Mouse (Mus musculus) forebrain, embryonic 11.5 days (tissue): Measurements from ENCODE around the gene Rpl7a. TPM values are rescaled to one million over a fixed set of nuclear protein-coding genes. Genes with fewer than 3 reads are reported as not detected.

ENCODE experiments used
- ATAC-seq: fragments of 200-750 bp; cut with Nextera tagmentation; replicated peaks from 2 replicates; pipeline ENCODE4 v1.8.0; 2017; ENCODE audit warnings: moderate TSS enrichment; ENCODE audit not compliant: low FRiP score
- DNase-seq: peaks from one replicate; pipeline ENCODE4 v3.0.0-alpha.2; 2017; ENCODE audit warnings: low spot score
- H3K27ac ChIP-seq: fragments of 300-500 bp; sonication (generic); 2 replicates; pipeline ENCODE4 v1.5.1; 2014; ENCODE audit warnings: low read depth, low read length
- H3K27me3 ChIP-seq: fragments of 300-500 bp; sonication (generic); 2 replicates; pipeline ENCODE4 v1.6.1; 2014; ENCODE audit warnings: mild to moderate bottlenecking, low read length, mixed read lengths; ENCODE audit not compliant: control insufficient read depth, insufficient read depth
- H3K36me3 ChIP-seq: fragments of 300-500 bp; sonication (generic); 2 replicates; pipeline ENCODE4 v1.6.1; 2014; ENCODE audit warnings: mild to moderate bottlenecking, low read length, moderate library complexity, mixed read lengths; ENCODE audit not compliant: control insufficient read depth, insufficient read depth
- H3K4me1 ChIP-seq: fragments of 300-500 bp; sonication (generic); replicated peaks from 2 replicates; pipeline ENCODE4 v1.6.1; 2014; ENCODE audit warnings: low read length, mixed read lengths; ENCODE audit not compliant: control insufficient read depth, insufficient read depth
- H3K4me2 ChIP-seq: fragments of 300-500 bp; sonication (generic); 2 replicates; pipeline ENCODE4 v1.6.1; 2014; ENCODE audit warnings: low read depth, mild to moderate bottlenecking, low read length, moderate library complexity, mixed read lengths; ENCODE audit not compliant: severe bottlenecking
- H3K4me3 ChIP-seq: fragments of 300-500 bp; sonication (generic); 2 replicates; pipeline ENCODE4 v1.5.1; 2014; ENCODE audit warnings: low read depth, low read length
- H3K9ac ChIP-seq: fragments of 300-500 bp; sonication (generic); 2 replicates; pipeline ENCODE4 v1.6.1; 2014; ENCODE audit warnings: low read length
- H3K9me3 ChIP-seq: fragments of 300-500 bp; sonication (generic); 2 replicates; pipeline ENCODE4 v1.6.1; 2016; ENCODE audit warnings: low read length, mixed read lengths; ENCODE audit not compliant: control insufficient read depth
- WGBS: fragments of 180-500 bp; shearing (Covaris S2); extraction: QIAGEN DNeasy Blood & Tissue Kit; methylation state at CpG from one replicate; pipeline ENCODE4 v1.1.7; 2014; 5-methylcytosine and 5-hydroxymethylcytosine counted together
- polyA plus RNA-seq: library from polyadenylated mRNA; unstranded; fragments of >200 nt; fragmentation: Nextera tagmentation; extraction: Ambion mirVana; gene quantifications from 2 replicates; pipeline ENCODE4 v1.2.1, GENCODE M21; 2014

Rpl7a gene
- polyA plus RNA-seq, 1 experiment from 2014 or later = 647 TPM

DNA sequence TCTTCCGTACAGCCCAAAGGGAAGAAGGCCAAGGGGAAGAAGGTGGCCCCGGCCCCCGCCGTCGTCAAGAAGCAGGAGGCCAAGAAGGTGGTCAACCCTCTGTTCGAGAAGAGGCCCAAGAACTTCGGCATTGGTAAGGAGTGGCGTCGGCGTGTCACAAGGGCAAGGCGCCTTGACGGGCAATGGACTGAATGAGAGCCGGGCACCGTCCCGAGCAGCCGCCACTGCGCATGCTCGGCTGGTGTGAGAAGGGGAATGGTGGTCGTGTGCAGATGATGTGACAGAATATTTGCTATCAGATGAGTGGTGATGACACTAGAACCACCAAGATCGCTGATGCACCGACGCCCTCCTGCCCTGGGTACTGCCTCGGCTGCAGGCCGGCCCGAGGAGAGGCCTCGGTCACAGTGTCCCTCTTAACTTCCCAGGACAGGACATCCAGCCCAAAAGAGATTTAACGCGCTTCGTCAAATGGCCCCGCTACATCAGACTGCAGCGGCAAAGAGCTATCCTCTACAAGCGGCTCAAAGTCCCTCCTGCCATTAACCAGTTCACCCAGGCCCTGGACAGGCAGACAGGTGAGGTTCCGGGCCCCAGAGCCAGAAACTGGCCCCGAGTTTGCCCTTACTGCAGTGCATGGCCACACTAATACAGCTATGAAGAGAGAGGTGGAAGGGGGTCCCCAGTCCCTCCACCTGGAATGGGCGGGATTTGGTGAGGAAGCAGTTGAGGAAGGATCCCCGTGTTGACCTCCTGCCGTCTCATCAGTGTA, 616 bp downstream of the Rpl7a start:
- ATAC-seq = peak; percentile 43
- DNase-seq = peak; percentile 85
- Histone ChIP-seq H3K4me2 (peak overlapping the region; percentile 98), H3K27me3 (no peaks in the 10 kb centered on the region), H3K9ac (peak overlapping the region; percentile 95), H3K4me1 (peaks cover 15% of the 10 kb centered on the region), H3K36me3 (peaks cover 24% of the 10 kb centered on the region; the same call in 1 of the 2 replicates), H3K27ac (peak overlapping the region; percentile 85), H3K9me3 (no peaks in the 10 kb centered on the region), H3K4me3 (peak overlapping the region; percentile 93)
- 4% methylated on average over 37 of the region's 37 CpGs for WGBS

DNA sequence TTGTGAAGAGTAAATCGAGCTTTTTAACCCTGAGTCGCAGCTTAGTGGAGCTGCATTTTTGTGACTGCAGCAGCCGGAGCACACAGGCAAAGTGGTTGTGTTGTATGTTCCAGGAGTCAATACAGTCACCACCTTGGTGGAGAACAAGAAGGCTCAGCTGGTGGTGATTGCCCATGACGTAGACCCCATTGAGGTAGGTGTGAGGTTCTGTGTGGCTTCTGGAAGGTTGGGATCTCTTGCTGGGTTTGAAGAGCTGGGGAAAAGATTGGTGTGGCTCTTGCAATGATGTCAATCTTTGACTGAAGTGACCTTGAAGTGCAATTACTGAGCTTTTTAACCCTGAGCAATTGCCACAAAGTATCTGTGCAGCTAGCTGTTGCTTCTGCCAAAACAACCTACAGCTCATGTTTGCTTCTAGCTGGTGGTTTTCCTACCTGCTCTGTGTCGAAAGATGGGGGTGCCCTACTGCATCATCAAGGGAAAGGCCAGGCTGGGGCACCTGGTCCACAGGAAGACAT, 1.7 kb downstream of the Rpl7a start:
- H3K9me3 ChIP-seq = no peaks in the 10 kb centered on the region
- no peaks in the 10 kb centered on the region for H3K27me3 ChIP-seq
- ATAC-seq = no peak
- peak overlapping the region; percentile 98 for H3K4me2 ChIP-seq
- H3K9ac ChIP-seq = peak overlapping the region; percentile 95
- no peak for DNase-seq
- peak overlapping the region; percentile 93 for H3K4me3 ChIP-seq
- H3K4me1 ChIP-seq = peaks cover 18% of the 10 kb centered on the region
- H3K27ac ChIP-seq = no peak overlapping the region
- H3K36me3 ChIP-seq = peaks cover 24% of the 10 kb centered on the region; the same call in 1 of the 2 replicates
- WGBS = 82% methylated on average over 5 of the region's 5 CpGs

DNA sequence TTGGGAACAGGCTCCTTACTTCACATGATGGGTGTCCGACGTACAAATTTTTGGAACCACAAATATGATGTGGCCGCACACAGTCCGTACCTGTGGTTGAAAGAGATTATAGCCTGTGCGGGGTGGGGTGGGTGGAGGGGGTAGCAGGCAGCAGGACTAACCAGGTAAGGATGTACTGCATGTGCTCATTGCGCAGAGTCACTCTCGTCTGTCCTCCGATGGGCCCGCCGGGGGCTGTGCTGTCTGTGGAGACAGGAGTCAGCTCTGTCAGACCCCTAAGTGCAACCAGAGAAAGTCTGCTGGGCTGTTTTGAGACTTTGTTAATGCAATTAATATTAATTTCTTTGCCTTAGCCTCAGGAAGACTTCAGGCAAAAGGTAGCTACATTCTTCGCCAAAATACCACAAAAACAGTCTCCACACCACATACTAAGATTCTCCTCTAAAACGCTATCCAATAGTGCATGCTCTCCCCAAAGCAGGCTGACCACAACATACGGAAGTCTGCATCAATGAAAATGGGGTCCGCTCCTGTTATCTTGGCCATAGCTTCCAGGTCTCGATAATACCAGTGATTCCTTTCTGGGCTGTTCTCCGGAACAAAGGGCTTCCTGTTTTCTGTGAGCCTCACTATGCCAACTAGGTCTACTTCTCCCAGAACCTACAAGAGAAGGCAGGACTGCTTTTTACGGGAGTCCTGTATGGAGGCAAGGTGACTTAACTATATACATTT, 3.0 kb downstream of the Rpl7a start:
- Histone ChIP-seq H3K9ac (no peak overlapping the region), H3K4me2 (no peak overlapping the region), H3K4me1 (peaks cover 22% of the 10 kb centered on the region), H3K27ac (no peak overlapping the region), H3K9me3 (no peaks in the 10 kb centered on the region), H3K36me3 (peaks cover 21% of the 10 kb centered on the region; the same call in 1 of the 2 replicates), H3K27me3 (no peaks in the 10 kb centered on the region), H3K4me3 (no peak overlapping the region)
- DNase-seq = no peak
- no peak for ATAC-seq
- 85% methylated on average over 17 of the region's 17 CpGs for WGBS

DNA sequence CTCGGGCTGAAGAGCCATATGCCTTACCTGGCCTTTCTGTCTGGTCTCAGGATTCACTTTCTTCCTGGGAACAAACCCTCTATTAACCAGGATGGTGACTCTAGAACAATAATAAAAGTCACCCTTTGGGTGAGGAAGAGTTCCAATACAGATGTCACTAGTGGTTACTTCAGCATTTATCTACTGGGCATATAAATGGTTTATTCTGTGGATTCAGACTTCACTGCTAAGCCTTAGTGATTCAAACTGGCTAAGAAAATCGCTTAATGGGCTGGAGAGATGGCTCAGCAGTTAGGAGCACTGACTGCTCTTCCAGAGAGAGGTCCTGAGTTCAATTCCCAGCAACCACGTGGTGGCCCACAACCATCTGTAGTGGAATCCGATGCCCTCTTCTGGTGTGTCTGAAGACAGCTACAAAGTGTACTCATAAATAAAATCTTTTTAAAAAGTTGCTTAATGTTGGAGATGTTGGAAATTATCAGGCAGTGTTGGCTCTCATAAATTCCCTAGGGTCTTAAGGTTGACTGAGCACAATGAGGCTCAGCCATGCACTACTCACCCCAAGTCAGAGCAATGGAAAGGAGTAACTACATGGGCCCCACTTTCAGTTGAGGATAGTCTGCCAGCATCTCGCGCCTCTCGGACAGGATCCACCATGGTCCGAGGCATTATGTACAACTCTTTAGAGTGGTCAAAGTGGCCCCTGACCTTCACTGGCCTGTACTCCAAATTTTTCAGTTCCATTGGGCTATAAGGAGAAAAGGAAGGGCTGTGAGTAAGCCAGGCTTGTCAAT, 3.8 kb downstream of the Rpl7a start:
- no peak overlapping the region for H3K4me2 ChIP-seq
- WGBS = 68% methylated on average over 8 of the region's 8 CpGs
- H3K9me3 ChIP-seq = no peaks in the 10 kb centered on the region
- no peak overlapping the region for H3K27ac ChIP-seq
- peaks cover 24% of the 10 kb centered on the region; the same call in 1 of the 2 replicates for H3K36me3 ChIP-seq
- no peak overlapping the region for H3K4me3 ChIP-seq
- H3K4me1 ChIP-seq = peaks cover 19% of the 10 kb centered on the region
- H3K9ac ChIP-seq = no peak overlapping the region
- DNase-seq (no peak), ATAC-seq (no peak)
- H3K27me3 ChIP-seq = no peaks in the 10 kb centered on the region

DNA sequence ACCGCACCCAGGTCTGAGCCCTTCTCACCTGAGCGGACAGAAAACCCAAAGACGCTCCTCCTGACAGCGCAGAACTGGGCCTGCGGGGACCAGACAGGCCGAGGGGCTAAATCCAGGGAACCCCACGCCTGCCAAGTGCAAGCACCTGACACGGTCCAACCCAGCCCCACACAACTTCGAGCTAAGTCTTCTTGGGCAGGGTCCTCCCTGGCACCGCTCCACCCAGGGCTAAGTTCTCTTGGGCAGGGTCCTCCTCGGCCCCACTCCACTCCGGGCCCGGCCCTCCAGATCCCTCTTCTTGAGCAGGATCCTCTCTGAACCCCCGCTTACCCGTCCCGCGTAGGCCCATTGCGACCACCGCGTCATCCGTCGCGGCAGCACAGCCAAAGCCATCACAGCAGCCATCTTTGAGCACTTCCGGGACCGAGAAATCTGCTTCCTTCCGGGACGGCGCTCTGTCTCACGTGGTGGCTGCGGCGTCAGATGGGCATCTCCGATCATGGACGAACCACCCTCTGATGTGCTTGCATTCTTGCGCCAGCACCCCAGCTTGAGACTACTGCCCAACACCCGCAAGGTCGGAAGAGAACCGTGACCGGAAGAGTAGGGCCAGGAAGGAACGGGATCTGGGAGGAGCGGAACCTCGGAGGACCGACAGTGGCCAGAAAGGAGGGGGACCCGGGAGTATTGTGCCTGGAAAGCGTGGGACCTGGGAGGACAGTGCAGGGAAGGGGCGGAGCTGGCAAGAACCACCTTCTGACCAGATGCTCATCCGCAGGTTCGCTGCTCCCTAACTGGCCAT, 5.6 kb downstream of the Rpl7a start, which contains the start of the genes Surf2 and Surf1:
Gene Surf2, plus strand, starts transcription at position 441 of the 802 bp plus-strand sequence.
Gene Surf1, minus strand, starts transcription at position 604 of the 802 bp plus-strand sequence.
- no peaks in the 10 kb centered on the region for H3K9me3 ChIP-seq
- 2% methylated on average over 47 of the region's 47 CpGs for WGBS
- H3K27me3 ChIP-seq = no peaks in the 10 kb centered on the region
- no peak within 1 kb of the TSS; the same call in 1 of the 2 replicates for H3K27ac ChIP-seq
- H3K36me3 ChIP-seq = peaks cover 33% of the 10 kb centered on the region
- H3K4me1 ChIP-seq = peaks cover 19% of the 10 kb centered on the region
- peak within 1 kb of the TSS; percentile 99 for H3K4me2 ChIP-seq
- DNase-seq (peak; percentile 85), ATAC-seq (peak; percentile 82)
- peak within 1 kb of the TSS; percentile 58 for H3K4me3 ChIP-seq
- H3K9ac ChIP-seq = peak within 1 kb of the TSS; percentile 76

DNA sequence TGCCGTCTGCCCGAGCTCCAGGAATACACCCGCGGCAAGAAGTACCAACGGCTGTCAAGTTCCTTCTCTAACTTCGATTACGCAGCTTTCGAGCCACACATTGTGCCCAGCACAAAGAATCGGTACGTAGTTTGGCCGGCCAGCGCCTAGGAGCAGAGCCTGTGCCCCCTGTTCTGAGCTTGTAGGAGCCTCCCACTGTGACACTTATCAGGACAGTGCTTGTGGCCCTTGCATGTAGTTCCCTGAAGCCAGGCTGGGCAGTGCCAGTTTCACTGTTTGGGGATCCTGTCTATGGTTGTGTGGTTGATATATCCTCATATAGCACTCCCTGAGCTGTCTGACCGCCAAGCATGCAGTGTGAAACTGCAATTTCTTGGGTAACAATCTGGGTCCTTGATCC, 6.2 kb downstream of the Rpl7a start:
- Histone ChIP-seq H3K4me3 (peak overlapping the region; percentile 58), H3K9ac (peak overlapping the region; percentile 76), H3K4me1 (peaks cover 19% of the 10 kb centered on the region), H3K27ac (no peak overlapping the region; the same call in 1 of the 2 replicates), H3K9me3 (no peaks in the 10 kb centered on the region), H3K27me3 (no peaks in the 10 kb centered on the region), H3K4me2 (peak overlapping the region; percentile 99), H3K36me3 (peaks cover 34% of the 10 kb centered on the region)
- WGBS = 4% methylated on average over 13 of the region's 13 CpGs
- ATAC-seq (peak; percentile 28; the same call in 1 of the 2 replicates), DNase-seq (no peak)

DNA sequence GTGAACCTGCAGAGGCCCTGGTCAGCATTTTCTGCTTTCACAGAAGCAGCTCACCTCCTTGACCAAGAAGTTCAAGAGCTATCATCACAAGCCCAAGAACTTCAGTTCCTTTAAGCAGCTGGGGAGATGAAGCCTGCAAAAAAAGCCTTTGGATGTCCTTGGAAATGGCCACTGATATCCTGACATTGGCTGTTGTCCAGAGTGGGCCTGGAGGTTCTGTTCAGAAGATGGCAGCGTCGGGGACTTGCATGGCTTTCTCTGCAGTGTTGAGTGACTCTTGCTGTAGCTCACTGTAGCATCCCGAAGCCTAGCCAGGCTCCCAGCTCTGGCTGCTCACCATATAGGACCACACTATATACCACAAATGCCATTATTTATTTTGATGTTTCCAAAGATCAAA, 9.1 kb downstream of the Rpl7a start:
- no peak for ATAC-seq
- H3K36me3 ChIP-seq = peaks cover 19% of the 10 kb centered on the region

More for the DNA sequence above, 9.1 kb downstream of the Rpl7a start:
- no peak for DNase-seq
- Histone ChIP-seq H3K9me3 (no peaks in the 10 kb centered on the region), H3K4me3 (no peak overlapping the region), H3K27me3 (no peaks in the 10 kb centered on the region), H3K27ac (no peak overlapping the region), H3K9ac (no peak overlapping the region), H3K4me1 (peaks cover 14% of the 10 kb centered on the region), H3K4me2 (no peak overlapping the region)
- WGBS = 92% methylated on average over 3 of the region's 3 CpGs
